Mouse (Mus musculus) heart, postnatal 36 days (tissue): ENCODE results near the gene Clic3. TPM values are rescaled to one million over a fixed set of nuclear protein-coding genes. Genes with fewer than 3 reads are reported as not detected.

Source experiments
- DNase-seq, 2 experiments: peaks; one replicate each; pipeline ENCODE4 v3.0.0; 2021 to 2022
- intact Hi-C: fragments of 180-260 bp; cut with DNase I; formaldehyde crosslinking; loops from one replicate; pipeline ENCODE4 v1.15.1; 2025
- microRNA-seq, 2 experiments: library from miRNA; unstranded; fragments of <30 nt; microRNA quantifications; one replicate each; pipeline ENCODE4 v1.2.0; 2021; ENCODE audit warnings: borderline number of aligned reads in 2 of 2
- total RNA-seq, 2 experiments: library from RNA; stranded (reverse); gene quantifications; 2 replicates each; pipeline ENCODE4 v1.2.3; 2021

Gene Clic3
- total RNA-seq, 2 experiments from 2014 or later: 1.2 to 1.6 TPM

DNA sequence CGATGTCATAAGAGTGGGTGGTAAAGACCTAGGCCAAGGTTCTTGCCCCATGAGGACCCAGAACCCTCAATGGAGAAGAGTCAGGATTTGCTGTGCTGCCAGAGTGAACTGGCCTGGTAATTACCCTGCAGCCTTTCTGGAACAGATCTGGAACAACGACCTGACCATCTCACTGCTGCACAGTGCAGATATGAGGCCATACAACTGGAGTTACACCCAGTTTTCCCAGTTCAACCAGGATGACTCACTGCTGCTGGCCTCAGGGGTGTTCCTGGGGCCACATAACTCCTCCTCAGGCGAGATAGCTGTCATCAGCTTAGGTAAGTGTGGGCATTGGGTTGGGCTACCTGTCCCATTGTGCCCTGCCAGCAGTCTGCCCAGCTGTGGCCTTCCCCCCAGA is 46.1 kb downstream of the Clic3 start:
- intact Hi-C loops: loop anchor here (5.0 kb wide), 1 partner anchor 1400 kb away; the partner anchor contains the start of gene Surf6

DNA sequence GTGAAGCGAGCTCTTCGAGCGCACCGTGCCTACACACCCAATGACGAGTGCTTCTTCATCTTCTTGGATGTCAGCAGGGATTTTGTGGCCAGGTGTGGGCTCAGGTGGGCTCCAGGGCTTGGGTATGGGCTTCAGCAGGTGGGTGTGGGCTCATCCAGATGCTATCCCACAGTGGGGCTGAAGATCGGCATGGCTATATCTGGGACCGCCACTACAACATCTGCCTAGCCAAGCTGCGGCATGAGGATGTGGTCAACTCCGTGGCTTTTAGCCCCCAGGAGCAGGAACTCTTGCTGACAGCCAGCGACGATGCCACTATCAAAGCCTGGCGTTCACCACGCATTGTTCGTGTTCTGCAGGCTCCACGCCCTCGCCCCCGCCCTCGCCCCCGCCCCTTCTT is 47.9 kb downstream of the Clic3 start:
- no peak for DNase-seq
- intact Hi-C loops: loop anchor here (5.0 kb wide), 1 partner anchor 1398 kb away; the partner anchor contains the start of gene Surf6

More for the DNA sequence above, 46.1 kb downstream of the Clic3 start:
- no peak for DNase-seq

DNA sequence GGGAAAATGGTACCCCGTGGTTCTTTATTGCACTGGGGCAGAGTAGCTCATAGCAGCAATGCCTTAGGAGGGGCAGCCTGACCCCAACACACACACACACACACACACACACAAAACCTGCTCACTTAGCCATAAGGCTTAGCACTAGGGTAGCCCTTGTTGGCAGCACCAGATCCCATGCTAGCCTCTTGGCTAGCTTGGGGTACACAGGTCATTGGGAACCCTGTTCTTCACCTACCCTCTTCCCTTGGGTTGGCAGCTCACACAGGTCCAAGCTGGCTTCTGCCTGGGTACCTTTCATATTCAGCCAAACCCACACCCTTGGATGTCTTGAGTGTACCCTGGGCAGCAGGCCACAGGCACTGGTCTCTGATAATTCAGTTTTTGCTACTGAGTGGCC is 48.4 kb downstream of the Clic3 start:
- intact Hi-C loops: loop anchor here (5.0 kb wide), 1 partner anchor 1397 kb away; the partner anchor contains the start of gene Surf6
- DNase-seq: no peak

DNA sequence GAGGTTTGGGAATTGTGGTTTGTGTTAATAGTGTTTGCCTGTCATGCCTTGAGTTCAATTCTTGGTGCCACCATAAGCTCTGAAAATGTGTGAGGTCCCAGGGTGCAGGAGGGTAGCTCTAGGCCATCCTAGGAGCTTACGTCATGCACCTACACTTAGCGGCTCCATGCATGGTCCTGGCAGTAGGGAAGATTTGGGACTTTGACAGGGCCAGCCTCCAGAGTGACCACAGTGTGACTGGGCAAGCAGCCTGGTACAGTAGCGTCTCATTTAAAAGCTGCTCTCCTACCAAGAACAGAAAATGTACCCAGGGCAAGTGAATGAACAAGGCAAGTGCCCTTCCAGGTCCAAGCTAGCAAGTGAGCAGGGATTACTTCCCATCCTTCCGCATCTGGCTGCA is 49.2 kb downstream of the Clic3 start:
- intact Hi-C loops: no loop called here
- no peak for DNase-seq

DNA sequence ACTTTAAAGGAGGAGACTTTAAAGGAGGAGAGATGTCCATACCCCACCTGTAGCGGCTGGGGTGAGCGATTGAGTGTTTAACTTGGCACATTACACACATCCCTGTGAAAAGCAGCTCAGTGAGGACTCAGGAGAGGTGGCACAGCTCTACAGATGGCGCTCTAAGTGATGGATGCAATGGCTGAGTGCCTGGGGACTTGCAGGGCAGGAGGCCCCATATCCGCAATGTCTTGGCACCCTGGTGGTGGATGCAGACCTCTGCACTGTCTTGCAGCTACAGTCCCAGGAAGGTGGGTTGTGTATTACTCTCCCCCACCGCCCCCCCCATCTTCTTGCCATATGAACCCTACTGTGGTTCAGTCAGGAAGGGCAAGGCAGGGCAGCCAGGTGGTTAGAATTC is 50.3 kb downstream of the Clic3 start:
- intact Hi-C loops: no loop called here
- DNase-seq: no peak

Small RNA genes lying within 50 kb of the gene (microRNA-seq; reads per million reads assigned to microRNA genes)
- 0.67 to 2.2 reads per million in 2 experiments for gene Mir3087

Other genes with a start within 250 kb of the Clic3 start
- 10 to 100 TPM; 38.7 to 39.9 TPM for gene Nelfb, start 245.3 kb upstream of the Clic3 start, total RNA-seq
- not detected for gene Stpg3, start 242.2 kb upstream of the Clic3 start, total RNA-seq
- not detected for gene Fam166a, start 238.1 kb upstream of the Clic3 start, total RNA-seq
- 100 to 1,000 TPM; 240 to 254 TPM for gene Tubb4b, start 232.1 kb upstream of the Clic3 start, total RNA-seq
- gene Slc34a3, start 222.5 kb upstream of the Clic3 start, total RNA-seq: not detected
- gene Rnf224, start 220.1 kb upstream of the Clic3 start, total RNA-seq: not detected
- under 1 TPM; 0.27 to 0.44 TPM for gene Rnf208, start 214.6 kb upstream of the Clic3 start, total RNA-seq
- gene Cysrt1, start 214.4 kb upstream of the Clic3 start, total RNA-seq: not detected
- 1 to 10 TPM; 1.2 to 2.2 TPM for gene AL732309.1, start 210.0 kb upstream of the Clic3 start, total RNA-seq
- 10 to 100 TPM; 13.4 to 15.1 TPM for gene Tmem203, start 201.4 kb upstream of the Clic3 start, total RNA-seq
- gene Tprn, start 194.2 kb upstream of the Clic3 start, total RNA-seq: 1 to 10 TPM; 4.8 to 8.6 TPM
- 10 to 100 TPM; 37.4 to 44.0 TPM for gene Ssna1, start 184.4 kb upstream of the Clic3 start, total RNA-seq
- gene Anapc2, start 184.4 kb upstream of the Clic3 start, total RNA-seq: 10 to 100 TPM; 38.6 to 39.1 TPM
- not detected for gene Tmem210, start 168.7 kb upstream of the Clic3 start, total RNA-seq
- not detected for gene Lrrc26, start 166.9 kb upstream of the Clic3 start, total RNA-seq
- gene Grin1, start 137.7 kb upstream of the Clic3 start, total RNA-seq: not detected
- gene Man1b1, start 124.5 kb upstream of the Clic3 start, total RNA-seq: 10 to 100 TPM; 21.9 to 23.2 TPM
- gene Dpp7, start 100.5 kb upstream of the Clic3 start, total RNA-seq: 1 to 10 TPM; 3.4 to 3.7 TPM
- gene Uap1l1, start 91.2 kb upstream of the Clic3 start, total RNA-seq: 1 to 10 TPM; 6.7 to 8.6 TPM
- under 1 TPM; 0.46 to 0.56 TPM for gene Sapcd2, start 84.5 kb upstream of the Clic3 start, total RNA-seq
- 10 to 100 TPM; 14.5 to 15.4 TPM for gene Entpd2, start 61.0 kb upstream of the Clic3 start, total RNA-seq
- 10 to 100 TPM; 27.3 to 27.8 TPM for gene Npdc1, start 57.5 kb upstream of the Clic3 start, total RNA-seq
- gene Fut7, start 33.6 kb upstream of the Clic3 start, total RNA-seq: under 1 TPM; 0.27 to 0.36 TPM
- 10 to 100 TPM; 35.5 to 39.9 TPM for gene Abca2, start 28.1 kb upstream of the Clic3 start, total RNA-seq
- 10 to 100 TPM; 23.0 to 23.4 TPM for gene Paxx, start 4.3 kb downstream of the Clic3 start, total RNA-seq
- gene Ptgds, start 13.2 kb downstream of the Clic3 start, total RNA-seq: 100 to 1,000 TPM; 189 to 202 TPM
- not detected for gene Lcn12, start 37.1 kb downstream of the Clic3 start, total RNA-seq
- 10 to 100 TPM; 82.7 to 92.8 TPM for gene Fbxw5, start 43.9 kb downstream of the Clic3 start, total RNA-seq
- 1 to 10 TPM; 1.5 to 1.6 TPM for gene C8g, start 44.9 kb downstream of the Clic3 start, total RNA-seq
- 10 to 100 TPM; 14.3 to 14.6 TPM for gene Traf2, start 90.1 kb downstream of the Clic3 start, total RNA-seq
- gene Edf1, start 101.0 kb downstream of the Clic3 start, total RNA-seq: 100 to 1,000 TPM; 215 to 227 TPM
- gene Mamdc4, start 118.0 kb downstream of the Clic3 start, total RNA-seq: 1 to 10 TPM in 1 of 2 experiments, under 1 TPM in 1; 0.65 to 2.5 TPM
- gene Phpt1, start 118.4 kb downstream of the Clic3 start, total RNA-seq: 10 to 100 TPM; 64.1 to 67.4 TPM
- under 1 TPM; 0.08 TPM for gene Ajm1, start 124.9 kb downstream of the Clic3 start, total RNA-seq
- 10 to 100 TPM; 60.9 to 62.5 TPM for gene Rabl6, start 151.7 kb downstream of the Clic3 start, total RNA-seq
- not detected for gene Ccdc183, start 160.8 kb downstream of the Clic3 start, total RNA-seq
- gene Tmem141, start 165.2 kb downstream of the Clic3 start, total RNA-seq: 10 to 100 TPM; 24.1 to 29.5 TPM
- 1 to 10 TPM; 5.2 to 7.5 TPM for gene Fcna, start 171.2 kb downstream of the Clic3 start, total RNA-seq
- under 1 TPM in 1 of 2 experiments, not detected in 1; 0.73 TPM for gene Lcn8, start 196.3 kb downstream of the Clic3 start, total RNA-seq
- gene Lcn5, start 201.1 kb downstream of the Clic3 start, total RNA-seq: not detected
- gene Lcn6, start 219.9 kb downstream of the Clic3 start, total RNA-seq: not detected
- not detected for gene Lcn10, start 225.9 kb downstream of the Clic3 start, total RNA-seq
- not detected for gene Obp2a, start 243.2 kb downstream of the Clic3 start, total RNA-seq
- gene Bmyc, start 249.9 kb downstream of the Clic3 start, total RNA-seq: 10 to 100 TPM; 12.2 to 13.4 TPM